Mouse (Mus musculus): Measurements from ENCODE around the gene Fam53b. TPM values are rescaled to one million over a fixed set of nuclear protein-coding genes. Genes with fewer than 3 reads are reported as not detected.

The Fam53b gene
- polyA plus RNA-seq, 1 experiment = 10.4 TPM

DNA sequence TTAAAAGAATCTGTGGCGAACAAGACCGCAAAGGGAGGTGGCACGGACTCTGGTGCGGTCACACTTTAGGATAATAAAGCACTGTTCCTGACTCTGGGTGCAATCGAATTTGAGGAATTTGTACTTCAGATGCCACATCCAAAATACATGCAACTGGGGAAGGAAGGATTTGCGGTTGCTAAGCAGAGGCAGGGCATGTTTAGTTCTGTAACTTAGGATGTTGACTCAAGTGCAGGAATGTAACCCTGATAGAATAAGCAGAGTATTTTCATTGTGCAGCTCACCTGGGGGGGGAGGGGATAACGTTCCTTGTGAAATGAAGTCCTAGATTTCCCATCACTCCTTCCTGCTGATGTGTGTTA, 384 bp upstream of the Fam53b start:
- TF ChIP-seq EP300 (IDR thresholded peaks at IDR 0.05; ENCODE audit: insufficient read depth, low read depth, low read length) = no peak
- no peak for TF ChIP-seq CTCF (IDR thresholded peaks at IDR 0.05; ENCODE audit: low read depth, low read length)
- TF ChIP-seq POLR2A (IDR thresholded peaks at IDR 0.05; ENCODE audit: insufficient read depth, low read length) = no peak
- H3K4me1 ChIP-seq (ENCODE audit: control insufficient read depth, insufficient read depth, low read length) = peaks cover 3% of the 10 kb centered on the region
- no peaks in the 10 kb centered on the region for H3K9me3 ChIP-seq (replicated peaks; ENCODE audit: control insufficient read depth, insufficient read depth, low read length, poor library complexity, severe bottlenecking)
- H3K9ac ChIP-seq (ENCODE audit: low read depth, poor library complexity, severe bottlenecking) = peak overlapping the region; percentile 52
- H3K36me3 ChIP-seq (ENCODE audit: control insufficient read depth, insufficient read depth, low read length, poor library complexity, severe bottlenecking) = no peaks in the 10 kb centered on the region
- H3K27ac ChIP-seq (ENCODE audit: insufficient read depth, low read length) = no peak overlapping the region
- H3K27me3 ChIP-seq (ENCODE audit: control insufficient read depth, insufficient read depth, low read length, poor library complexity, severe bottlenecking) = no peaks in the 10 kb centered on the region; the same call in 1 of the 2 replicates
- H3K4me3 ChIP-seq (ENCODE audit: low read depth, low read length) = peak overlapping the region; percentile 89

DNA sequence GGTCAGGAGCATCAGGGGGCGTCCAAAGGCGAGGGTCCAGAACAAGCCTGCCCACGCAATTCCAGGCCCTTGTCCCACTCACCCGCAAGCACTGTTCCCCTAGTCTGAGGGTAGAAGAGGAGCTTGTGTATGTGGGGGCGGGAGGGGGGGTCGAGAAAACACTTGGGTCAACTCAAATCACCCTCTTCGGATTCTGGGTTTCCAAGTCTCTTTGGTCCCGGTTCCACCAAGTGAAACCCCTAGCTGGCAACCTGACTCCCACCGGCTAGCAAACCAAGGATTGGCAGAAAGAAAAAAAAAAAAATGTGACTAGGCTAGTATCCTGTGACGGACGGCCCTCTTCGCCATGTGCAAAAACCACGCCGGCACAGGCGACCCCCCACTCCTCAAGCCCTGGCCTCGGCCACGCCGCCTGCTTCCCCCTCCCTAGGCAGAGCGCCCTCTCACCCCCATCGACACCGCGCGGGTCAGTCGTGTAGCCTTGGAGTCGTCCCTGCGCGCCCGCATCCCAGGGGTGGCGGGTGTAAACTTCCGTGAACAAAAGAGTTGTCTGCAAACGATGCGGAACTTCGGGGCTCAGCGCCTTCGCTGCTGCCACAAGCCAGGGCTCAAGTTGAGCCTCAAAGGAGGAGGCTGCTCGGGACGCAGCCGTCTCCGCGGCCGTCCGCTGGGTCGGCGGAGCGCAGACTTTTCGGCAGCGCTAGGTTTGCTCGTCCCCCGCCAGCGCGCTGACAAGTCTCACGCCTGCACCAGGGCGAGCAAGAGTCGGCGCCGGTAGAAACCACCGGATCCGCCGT, 869 bp downstream of the Fam53b start:
- Histone ChIP-seq H3K36me3 (ENCODE audit: control insufficient read depth, insufficient read depth, low read length, poor library complexity, severe bottlenecking) (no peaks in the 10 kb centered on the region), H3K4me3 (ENCODE audit: low read depth, low read length) (peak overlapping the region; percentile 89), H3K4me1 (ENCODE audit: control insufficient read depth, insufficient read depth, low read length) (peaks cover 5% of the 10 kb centered on the region), H3K9ac (ENCODE audit: low read depth, poor library complexity, severe bottlenecking) (peak overlapping the region; percentile 52), H3K27ac (ENCODE audit: insufficient read depth, low read length) (no peak overlapping the region), H3K9me3 (replicated peaks; ENCODE audit: control insufficient read depth, insufficient read depth, low read length, poor library complexity, severe bottlenecking) (no peaks in the 10 kb centered on the region), H3K27me3 (ENCODE audit: control insufficient read depth, insufficient read depth, low read length, poor library complexity, severe bottlenecking) (no peaks in the 10 kb centered on the region; the same call in 1 of the 2 replicates)
- TF ChIP-seq POLR2A (IDR thresholded peaks at IDR 0.05; ENCODE audit: insufficient read depth, low read length) (no peak), EP300 (IDR thresholded peaks at IDR 0.05; ENCODE audit: insufficient read depth, low read depth, low read length) (no peak), CTCF (IDR thresholded peaks at IDR 0.05; ENCODE audit: low read depth, low read length) (no peak)

DNA sequence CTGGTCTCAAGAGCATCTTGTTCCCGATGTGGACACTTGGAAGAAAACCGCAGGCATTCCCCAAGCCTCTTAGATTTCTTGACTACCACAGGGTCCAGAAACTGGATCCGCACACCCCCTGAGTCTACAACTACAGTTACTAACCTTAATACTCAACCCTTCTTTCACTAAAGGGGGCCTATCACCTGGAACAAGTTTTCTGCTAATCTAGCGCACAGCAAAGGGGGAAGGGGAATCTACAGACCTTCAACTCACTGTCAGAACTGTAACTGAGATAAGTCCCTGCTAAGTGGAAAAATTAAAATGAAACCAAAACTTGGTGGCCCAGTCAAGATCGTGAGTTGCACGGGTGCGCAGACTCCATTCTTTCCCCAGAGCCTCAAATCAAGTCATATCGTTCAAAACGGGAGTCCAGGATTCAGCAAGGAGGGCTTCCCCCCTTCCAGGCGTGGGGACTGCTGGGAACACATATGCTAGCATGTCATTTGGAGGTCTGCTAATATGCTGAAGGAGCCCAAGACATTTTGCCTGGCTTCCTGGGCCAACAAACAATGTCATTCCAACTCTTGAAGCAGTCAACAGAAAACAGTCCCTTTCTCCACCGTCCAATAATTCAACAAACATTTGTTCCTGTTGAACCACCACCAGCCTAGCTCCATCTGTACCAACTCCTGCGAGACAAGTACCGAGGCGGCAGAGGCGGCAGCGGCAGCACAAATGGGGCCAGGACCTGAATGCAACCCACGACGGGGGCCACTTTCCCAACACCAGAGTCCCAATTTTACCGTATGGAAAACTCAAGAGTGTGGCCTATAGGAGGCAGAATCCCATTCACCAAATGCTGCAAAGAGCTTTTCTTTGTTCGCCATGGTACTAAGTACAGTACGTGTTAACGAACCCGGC, 1.7 kb downstream of the Fam53b start:
- Histone ChIP-seq H3K9me3 (replicated peaks; ENCODE audit: control insufficient read depth, insufficient read depth, low read length, poor library complexity, severe bottlenecking) (no peaks in the 10 kb centered on the region), H3K27me3 (ENCODE audit: control insufficient read depth, insufficient read depth, low read length, poor library complexity, severe bottlenecking) (no peaks in the 10 kb centered on the region; the same call in 1 of the 2 replicates), H3K4me3 (ENCODE audit: low read depth, low read length) (peak overlapping the region; percentile 89), H3K27ac (ENCODE audit: insufficient read depth, low read length) (no peak overlapping the region), H3K36me3 (ENCODE audit: control insufficient read depth, insufficient read depth, low read length, poor library complexity, severe bottlenecking) (no peaks in the 10 kb centered on the region), H3K9ac (ENCODE audit: low read depth, poor library complexity, severe bottlenecking) (peak overlapping the region; percentile 52), H3K4me1 (ENCODE audit: control insufficient read depth, insufficient read depth, low read length) (peaks cover 9% of the 10 kb centered on the region)
- TF ChIP-seq CTCF (IDR thresholded peaks at IDR 0.05; ENCODE audit: low read depth, low read length) (no peak), POLR2A (IDR thresholded peaks at IDR 0.05; ENCODE audit: insufficient read depth, low read length) (no peak), EP300 (IDR thresholded peaks at IDR 0.05; ENCODE audit: insufficient read depth, low read depth, low read length) (no peak)

DNA sequence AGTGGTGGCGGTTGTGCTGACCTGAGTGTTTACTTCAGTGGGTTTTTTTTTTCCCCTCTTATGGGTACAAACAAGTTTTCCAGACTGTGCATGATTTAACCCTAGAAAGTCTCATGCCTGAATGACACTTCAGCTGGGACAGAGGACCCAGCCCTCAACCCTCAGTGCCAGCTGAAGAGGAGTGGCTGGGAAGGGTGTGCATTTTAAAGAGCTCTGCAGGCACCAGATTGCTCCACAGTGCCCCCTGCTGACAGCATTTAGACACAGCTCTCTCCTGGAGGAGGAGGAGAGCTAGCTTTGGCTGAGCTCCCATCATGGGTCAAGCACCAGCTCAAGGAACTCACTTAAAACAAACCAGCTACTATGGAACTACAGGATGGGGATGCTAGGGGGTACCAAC, 2.8 kb downstream of the Fam53b start:
- no peaks in the 10 kb centered on the region; the same call in 1 of the 2 replicates for H3K27me3 ChIP-seq (ENCODE audit: control insufficient read depth, insufficient read depth, low read length, poor library complexity, severe bottlenecking)
- no peak overlapping the region for H3K9ac ChIP-seq (ENCODE audit: low read depth, poor library complexity, severe bottlenecking)
- H3K4me3 ChIP-seq (ENCODE audit: low read depth, low read length) = no peak overlapping the region
- TF ChIP-seq CTCF (IDR thresholded peaks at IDR 0.05; ENCODE audit: low read depth, low read length) (peak; percentile 91), EP300 (IDR thresholded peaks at IDR 0.05; ENCODE audit: insufficient read depth, low read depth, low read length) (0 out of 2 replicates have a peak, but pooled peaks have one; percentile 42), POLR2A (IDR thresholded peaks at IDR 0.05; ENCODE audit: insufficient read depth, low read length) (no peak)
- H3K4me1 ChIP-seq (ENCODE audit: control insufficient read depth, insufficient read depth, low read length) = peaks cover 9% of the 10 kb centered on the region
- no peaks in the 10 kb centered on the region for H3K36me3 ChIP-seq (ENCODE audit: control insufficient read depth, insufficient read depth, low read length, poor library complexity, severe bottlenecking)
- no peaks in the 10 kb centered on the region for H3K9me3 ChIP-seq (replicated peaks; ENCODE audit: control insufficient read depth, insufficient read depth, low read length, poor library complexity, severe bottlenecking)
- no peak overlapping the region for H3K27ac ChIP-seq (ENCODE audit: insufficient read depth, low read length)

DNA sequence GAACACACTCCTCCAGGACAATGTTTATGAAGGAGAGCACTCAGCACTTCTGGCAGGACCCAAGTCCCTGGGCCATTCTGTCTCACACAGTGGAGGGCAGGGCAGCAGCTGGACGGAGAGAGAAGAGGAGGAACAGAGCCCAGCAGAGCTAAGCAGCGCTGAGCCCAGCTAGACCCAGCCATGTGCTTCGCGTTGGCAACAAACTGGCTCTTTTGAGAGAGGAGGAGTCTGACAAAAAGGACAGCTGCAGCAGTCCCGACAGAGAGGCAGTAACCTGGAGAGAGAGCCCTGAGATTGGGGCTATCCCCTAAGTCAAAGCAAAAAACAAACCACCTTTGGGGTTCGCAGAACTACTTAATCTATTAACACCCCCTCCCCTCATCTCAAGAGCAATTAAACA, 3.3 kb downstream of the Fam53b start:
- H3K27ac ChIP-seq (ENCODE audit: insufficient read depth, low read length) = no peak overlapping the region
- no peak overlapping the region for H3K9ac ChIP-seq (ENCODE audit: low read depth, poor library complexity, severe bottlenecking)
- no peaks in the 10 kb centered on the region for H3K36me3 ChIP-seq (ENCODE audit: control insufficient read depth, insufficient read depth, low read length, poor library complexity, severe bottlenecking)
- TF ChIP-seq EP300 (IDR thresholded peaks at IDR 0.05; ENCODE audit: insufficient read depth, low read depth, low read length) (no peak), CTCF (IDR thresholded peaks at IDR 0.05; ENCODE audit: low read depth, low read length) (no peak), POLR2A (IDR thresholded peaks at IDR 0.05; ENCODE audit: insufficient read depth, low read length) (no peak)
- no peaks in the 10 kb centered on the region for H3K9me3 ChIP-seq (replicated peaks; ENCODE audit: control insufficient read depth, insufficient read depth, low read length, poor library complexity, severe bottlenecking)
- no peaks in the 10 kb centered on the region; the same call in 1 of the 2 replicates for H3K27me3 ChIP-seq (ENCODE audit: control insufficient read depth, insufficient read depth, low read length, poor library complexity, severe bottlenecking)
- no peak overlapping the region for H3K4me3 ChIP-seq (ENCODE audit: low read depth, low read length)
- H3K4me1 ChIP-seq (ENCODE audit: control insufficient read depth, insufficient read depth, low read length) = peaks cover 9% of the 10 kb centered on the region

All from ES-Bruce4 (cell line).